Mouse (Mus musculus) layer of hippocampus, postnatal 10 days (tissue): Measurements from ENCODE around the gene Rspo4. TPM values are rescaled to one million over a fixed set of nuclear protein-coding genes. Genes with fewer than 3 reads are reported as not detected.

Source experiments
- DNase-seq, 2 experiments: peaks; one replicate each; pipeline ENCODE4 v3.0.0; 2021; ENCODE audit warnings: low spot score in 2 of 2
- total RNA-seq, 2 experiments: library from RNA; stranded (reverse); gene quantifications; 2 replicates each; pipeline ENCODE4 v1.2.3; 2021

The Rspo4 gene
- total RNA-seq, 2 experiments from 2014 or later = not detected

DNA sequence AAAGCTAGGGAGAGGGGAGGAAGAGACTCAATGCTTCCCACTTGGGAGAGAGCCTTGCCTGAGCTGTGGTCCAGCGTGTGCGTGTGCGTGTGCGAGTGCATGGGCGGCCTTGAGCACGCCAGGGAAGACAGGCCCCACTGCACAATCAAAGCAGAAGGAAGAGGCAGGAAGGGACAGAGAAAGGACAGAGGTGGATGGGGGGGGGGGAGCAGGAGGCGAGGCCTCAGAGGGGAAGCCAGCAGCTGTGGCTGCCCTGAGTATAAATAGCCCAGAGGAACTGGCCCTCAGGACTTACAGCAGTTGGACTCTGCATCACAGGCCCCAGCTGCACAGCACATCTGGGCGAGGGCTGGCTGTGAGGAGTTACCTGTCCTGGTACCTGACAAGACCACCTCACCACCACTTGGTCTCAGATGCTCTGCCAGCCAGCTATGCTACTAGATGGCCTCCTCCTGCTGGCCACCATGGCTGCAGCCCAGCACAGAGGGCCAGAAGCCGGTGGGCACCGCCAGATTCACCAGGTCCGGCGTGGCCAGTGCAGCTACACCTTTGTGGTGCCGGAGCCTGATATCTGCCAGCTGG, 68.3 kb downstream of the Rspo4 start, which contains the start of gene Angpt4:
Gene Angpt4 (plus strand): TSS at position 292 of the 582 bp plus-strand sequence.
- no peak for DNase-seq

DNA sequence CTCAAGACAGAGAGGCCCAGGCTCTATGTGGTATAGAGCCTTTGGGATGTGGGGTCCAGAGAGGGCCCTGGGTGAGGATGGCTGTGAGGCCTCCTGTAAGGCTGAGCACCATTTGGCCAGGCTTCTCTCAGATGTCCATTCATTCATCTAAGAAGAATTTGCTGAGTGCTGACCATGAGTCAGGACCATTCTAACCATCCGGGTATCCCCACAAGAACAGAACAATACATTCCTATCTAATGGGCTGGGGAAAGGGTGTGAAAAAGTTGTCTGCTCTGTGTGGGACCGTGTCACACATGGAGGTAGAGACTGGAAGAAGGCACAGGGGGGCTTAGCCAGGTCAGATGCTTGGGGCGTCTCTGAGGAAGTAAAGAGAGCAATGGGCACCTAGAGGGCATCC, 69.0 kb downstream of the Rspo4 start:
- DNase-seq = no peak

DNA sequence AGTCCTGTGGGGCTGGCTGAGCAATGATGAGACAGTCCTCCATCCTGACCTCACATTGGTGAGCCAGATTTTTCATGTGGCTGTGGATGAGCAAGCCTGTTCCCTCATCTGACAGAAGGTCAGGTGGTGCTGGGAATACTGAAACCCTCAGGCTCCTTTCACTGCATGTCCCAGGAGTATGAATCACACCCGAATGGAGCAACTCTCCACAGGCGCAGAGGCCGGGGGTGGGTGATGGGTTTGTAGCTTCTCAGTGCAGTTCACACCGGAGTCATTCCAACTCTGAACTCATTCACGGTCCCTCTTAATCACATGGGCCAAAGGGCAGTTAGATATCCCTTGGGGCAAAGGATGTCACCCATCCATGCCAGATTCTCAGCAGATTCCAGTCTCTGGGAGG, 71.4 kb downstream of the Rspo4 start:
- no peak for DNase-seq

DNA sequence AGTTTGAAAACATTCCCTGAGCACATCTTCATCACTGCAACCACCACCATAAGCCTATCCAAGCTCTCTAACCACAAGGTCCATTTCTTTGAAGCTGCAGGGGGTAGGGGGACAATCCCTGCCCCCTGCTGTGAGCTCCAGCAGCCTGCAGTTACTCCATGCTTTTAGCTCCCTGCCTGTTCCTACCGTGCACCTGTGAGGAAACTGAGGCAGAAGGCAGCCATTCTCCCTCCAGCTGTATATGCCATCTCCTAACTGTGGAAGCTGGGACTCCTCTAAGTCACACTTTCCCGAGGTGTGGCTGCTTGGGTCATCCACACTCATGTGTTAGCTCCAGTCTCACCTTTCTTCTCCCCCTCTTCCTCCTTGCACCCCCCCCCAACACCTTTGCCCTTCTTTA, 72.4 kb downstream of the Rspo4 start:
- no peak for DNase-seq

DNA sequence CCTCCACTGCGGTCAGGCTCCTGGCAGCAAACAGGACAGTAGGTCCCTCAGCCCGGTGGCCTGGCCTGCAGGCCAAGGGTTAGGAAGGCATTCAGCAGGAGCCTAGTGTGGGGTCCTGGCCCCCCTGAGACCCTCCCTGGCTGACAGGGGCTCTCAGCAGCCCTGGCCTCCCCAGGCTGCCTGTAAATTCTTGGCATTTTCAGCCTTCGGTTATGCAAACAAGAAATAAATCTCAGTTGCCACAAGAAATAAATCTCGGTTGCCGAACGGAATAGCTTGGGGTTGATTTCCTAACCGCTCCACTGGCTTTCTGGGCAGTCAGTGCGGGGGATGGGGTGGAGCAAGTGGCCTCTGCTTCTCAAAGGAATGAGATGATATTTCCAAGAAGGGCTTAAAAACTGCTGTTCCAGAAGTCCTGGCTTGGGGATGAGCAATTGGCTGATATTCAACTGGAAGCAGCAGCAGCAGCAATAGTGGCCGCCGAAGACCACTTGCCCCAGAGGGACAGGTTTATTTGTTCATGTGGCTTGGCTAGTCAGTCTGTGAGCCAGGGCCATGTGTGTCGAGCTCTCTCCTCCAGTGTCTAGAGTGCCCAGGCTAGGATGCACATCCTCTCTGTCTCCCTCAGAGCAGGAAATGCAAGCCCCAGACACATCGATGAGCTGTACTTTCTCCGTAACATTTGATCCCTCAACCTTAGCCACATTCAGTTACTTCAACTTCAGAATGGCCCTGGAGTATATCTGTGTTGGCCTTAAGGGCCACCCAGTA, 73.5 kb downstream of the Rspo4 start:
- no peak for DNase-seq

DNA sequence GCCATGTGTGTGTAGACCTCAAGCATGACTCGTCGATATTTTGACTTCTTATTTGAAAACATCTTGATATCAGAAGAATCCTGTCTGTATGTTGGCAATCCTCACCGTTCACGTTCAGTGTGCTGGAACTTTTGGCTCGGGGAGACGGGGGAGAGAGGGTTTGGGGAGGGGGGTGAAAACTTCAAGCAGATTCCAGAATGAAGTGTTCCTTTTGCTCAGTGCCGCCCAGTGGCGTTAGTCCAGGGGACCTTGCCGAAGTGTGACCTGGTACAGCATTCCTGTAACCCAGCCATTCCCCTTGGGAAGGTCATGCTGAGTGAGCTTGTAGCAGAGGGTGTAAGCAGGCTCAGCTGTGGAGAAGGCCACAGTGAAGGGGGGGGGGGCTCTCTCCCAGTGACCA, 76.4 kb downstream of the Rspo4 start:
- DNase-seq = no peak

DNA sequence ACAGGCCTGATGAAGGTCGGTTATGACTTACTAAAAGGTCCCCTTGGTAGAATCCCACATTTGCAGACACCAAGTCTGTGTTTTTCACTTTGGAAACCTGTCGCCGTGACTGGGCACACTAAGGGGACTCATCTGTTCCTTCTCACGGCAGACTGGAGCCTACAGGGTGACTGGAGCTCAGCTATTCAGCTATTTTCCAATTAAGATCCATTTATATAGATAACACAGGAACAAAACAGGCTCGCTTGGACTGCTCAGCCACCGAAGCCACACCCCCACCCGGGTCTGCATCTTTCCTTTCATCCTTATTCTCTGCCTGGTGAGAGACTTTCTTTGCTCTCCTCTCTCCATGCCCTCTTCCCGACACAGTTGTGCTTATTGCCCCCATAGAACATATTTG, 78.3 kb downstream of the Rspo4 start:
- DNase-seq = no peak

DNA sequence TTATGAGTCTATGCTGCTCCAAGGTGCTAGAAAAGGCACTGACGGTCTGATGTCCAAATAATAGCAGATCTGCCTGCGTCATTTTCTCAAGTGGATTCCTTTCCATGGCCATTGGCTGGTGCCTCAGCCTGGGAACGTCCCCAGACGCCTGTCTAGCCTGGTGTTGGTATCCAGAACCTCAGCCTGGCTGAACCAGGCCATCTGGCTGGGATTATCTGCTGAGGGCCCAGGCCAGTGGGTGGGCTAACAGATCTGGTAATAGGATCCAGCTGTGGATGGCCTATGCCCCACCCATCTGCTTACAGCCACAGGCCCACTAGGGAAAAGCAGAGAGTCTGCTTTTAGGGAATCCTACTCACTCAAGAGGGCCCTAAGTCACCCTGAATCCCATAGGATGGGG, 78.9 kb downstream of the Rspo4 start:
- DNase-seq = no peak

Other genes starting within 250 kb of the Rspo4 start
- gene Snph, start 210.3 kb upstream of the Rspo4 start, total RNA-seq = 100 to 1,000 TPM; 205 to 206 TPM
- gene Rad21l, start 174.4 kb upstream of the Rspo4 start, total RNA-seq = 1 to 10 TPM in 1 of 2 experiments, under 1 TPM in 1; 0.94 to 1.1 TPM
- gene Tmem74b, start 140.9 kb upstream of the Rspo4 start, total RNA-seq = 10 to 100 TPM; 10.3 to 11.5 TPM
- 10 to 100 TPM; 40.6 to 47.2 TPM for gene Psmf1, start 98.7 kb upstream of the Rspo4 start, total RNA-seq
- not detected for gene Angpt4, start 68.3 kb downstream of the Rspo4 start, total RNA-seq
- gene Fam110a, start 137.3 kb downstream of the Rspo4 start, total RNA-seq = 10 to 100 TPM in 1 of 2 experiments, 1 to 10 TPM in 1; 9.0 to 11.1 TPM
- 1 to 10 TPM; 3.1 TPM for gene Slc52a3, start 153.6 kb downstream of the Rspo4 start, total RNA-seq
- 10 to 100 TPM; 20.8 to 21.8 TPM for gene Scrt2, start 238.6 kb downstream of the Rspo4 start, total RNA-seq